8 mouse cellular contexts compared by ENCODE assay signal in genomic region chr5:120579211-120579897, GRCm38 (mm10). TPM values are rescaled to one million over a fixed set of nuclear protein-coding genes. Genes with fewer than 3 reads are reported as not detected.
A peak's percentile ranks its signal among the peaks of the same experiment; 100 is the strongest.
DNase-seq lines count a peak whose midpoint lies in the region; ATAC-seq lines count a peak whose summit lies in the region.

No protein-coding gene starts in this region.

- peak overlapping the region; percentile 0; the same call in 1 of the 2 replicates for H3K9ac ChIP-seq in lung, embryonic 15.5 days
- H3K9ac ChIP-seq in kidney, embryonic 14.5 days (ENCODE audit: low read depth, low read length) = no peak overlapping the region
- H3K9ac ChIP-seq in midbrain, embryonic 15.5 days = no peak overlapping the region

- H3K27me3 ChIP-seq in lung, embryonic 15.5 days = no peaks in the 10 kb centered on the region
- H3K27me3 ChIP-seq in heart, embryonic 10.5 days (ENCODE audit: insufficient read depth, poor library complexity, severe bottlenecking) = no peaks in the 10 kb centered on the region
- no peaks in the 10 kb centered on the region for H3K27me3 ChIP-seq in kidney, embryonic 14.5 days (ENCODE audit: control insufficient read depth, insufficient read depth, low read length)
- no peaks in the 10 kb centered on the region for H3K27me3 ChIP-seq in midbrain, embryonic 15.5 days (replicated peaks)

- 49% methylated on average over 26 of the region's 26 CpGs for WGBS in lung, embryonic 15.5 days
- 75% methylated on average over 26 of the region's 26 CpGs for WGBS in heart, embryonic 10.5 days
- 11% methylated on average over 26 of the region's 26 CpGs for WGBS in kidney, embryonic 14.5 days
- WGBS in midbrain, embryonic 15.5 days = 57% methylated on average over 26 of the region's 26 CpGs

- H3K4me3 ChIP-seq in lung, embryonic 15.5 days = no peak overlapping the region
- 0 out of 2 replicates have a peak overlapping the region, but pooled peaks have one; percentile 8 for H3K4me3 ChIP-seq in heart, embryonic 10.5 days
- no peak overlapping the region for H3K4me3 ChIP-seq in kidney, embryonic 14.5 days (ENCODE audit: low read length)
- H3K4me3 ChIP-seq in midbrain, embryonic 15.5 days = no peak overlapping the region

- peaks cover 28% of the 10 kb centered on the region for H3K4me1 ChIP-seq in lung, embryonic 15.5 days
- peaks cover 55% of the 10 kb centered on the region for H3K4me1 ChIP-seq in heart, embryonic 10.5 days
- H3K4me1 ChIP-seq in kidney, embryonic 14.5 days (ENCODE audit: control insufficient read depth, insufficient read depth, low read length) = peaks cover 32% of the 10 kb centered on the region
- H3K4me1 ChIP-seq in midbrain, embryonic 15.5 days = peaks cover 18% of the 10 kb centered on the region

- H3K36me3 ChIP-seq in lung, embryonic 15.5 days = peaks cover 14% of the 10 kb centered on the region
- H3K36me3 ChIP-seq in heart, embryonic 10.5 days = peaks cover 54% of the 10 kb centered on the region
- H3K36me3 ChIP-seq in kidney, embryonic 14.5 days (ENCODE audit: control insufficient read depth, insufficient read depth, low read length) = peaks cover 22% of the 10 kb centered on the region; the same call in 1 of the 2 replicates
- H3K36me3 ChIP-seq in midbrain, embryonic 15.5 days (replicated peaks) = no peaks in the 10 kb centered on the region

- no peak for ATAC-seq in lung, embryonic 15.5 days (ENCODE audit: borderline replicate concordance, extremely low read depth, low FRiP score, low TSS enrichment)
- peak; percentile 11; the same call in 1 of the 2 replicates for ATAC-seq in common myeloid progenitor, adult 5-6 weeks (replicated peaks; ENCODE audit: low read depth, poor library complexity, severe bottlenecking)
- ATAC-seq in kidney, embryonic 14.5 days (ENCODE audit: low FRiP score, low TSS enrichment) = peak; percentile 70
- ATAC-seq in midbrain, embryonic 15.5 days (replicated peaks) = 0 out of 2 replicates have a peak, but pooled peaks have one; percentile 33

- no peak for DNase-seq in lung, postnatal 14 days
- no peak for DNase-seq in heart, embryonic 10.5 days (ENCODE audit: low spot score)
- DNase-seq in thymus, postnatal 10 days (ENCODE audit: low spot score in 2 of 2) = peak; percentile 34 to 36
- no peak for DNase-seq in layer of hippocampus, postnatal 25 days (ENCODE audit: extremely low spot score in 1 of 2, low spot score in 1 of 2)

- H3K27ac ChIP-seq in lung, embryonic 15.5 days = peak overlapping the region; percentile 57
- peak overlapping the region; percentile 67 for H3K27ac ChIP-seq in heart, embryonic 10.5 days
- peak overlapping the region; percentile 93 for H3K27ac ChIP-seq in kidney, embryonic 14.5 days (ENCODE audit: low read depth, low read length)
- 0 out of 2 replicates have a peak overlapping the region, but pooled peaks have one; percentile 14 for H3K27ac ChIP-seq in midbrain, embryonic 15.5 days

- no peaks in the 10 kb centered on the region for H3K9me3 ChIP-seq in lung, embryonic 15.5 days
- H3K9me3 ChIP-seq in heart, embryonic 10.5 days = no peaks in the 10 kb centered on the region
- H3K9me3 ChIP-seq in kidney, embryonic 14.5 days (ENCODE audit: control insufficient read depth, low read length) = no peaks in the 10 kb centered on the region
- H3K9me3 ChIP-seq in midbrain, embryonic 15.5 days = no peaks in the 10 kb centered on the region

- H3K4me2 ChIP-seq in lung, embryonic 15.5 days = no peak overlapping the region; the same call in 1 of the 2 replicates
- peak overlapping the region; percentile 31 for H3K4me2 ChIP-seq in kidney, embryonic 14.5 days (replicated peaks; ENCODE audit: low read depth, low read length)
- H3K4me2 ChIP-seq in midbrain, embryonic 15.5 days = 0 out of 2 replicates have a peak overlapping the region, but pooled peaks have one; percentile 6

RNA-seq across cellular contexts. Expression of gene Tpcn1, which starts 9.1 kb away (rescaled TPM):
- polyA plus RNA-seq in lung, embryonic 15.5 days (2015; fragmentation: Nextera tagmentation; extraction: Ambion mirVana) = 18.6 and 20.3 TPM in 2 replicates
- total RNA-seq in common myeloid progenitor, adult 5-6 weeks (2017) = 15.2 and 18.1 TPM in 2 replicates
- polyA plus RNA-seq in heart, embryonic 10.5 days (2016; fragmentation: Nextera tagmentation; extraction: Ambion mirVana) = 13.0 and 21.7 TPM in 2 replicates
- polyA plus RNA-seq in kidney, embryonic 14.5 days (2014; fragmentation: Nextera tagmentation; extraction: Ambion mirVana) = 33.8 and 37.3 TPM in 2 replicates
- 15.8 and 17.7 TPM in 2 replicates for polyA plus RNA-seq in midbrain, embryonic 15.5 days (2015; fragmentation: Nextera tagmentation; extraction: Ambion mirVana)
- 10 to 100 TPM; 31.0 to 39.9 TPM for total RNA-seq in layer of hippocampus, postnatal 25 days (2021)

RNA-seq across cellular contexts. Expression of gene Iqcd, which starts 9.5 kb away (rescaled TPM):
- 0.34 and 0.64 TPM in 2 replicates for polyA plus RNA-seq in lung, embryonic 15.5 days (2015; fragmentation: Nextera tagmentation; extraction: Ambion mirVana)
- 0.96 and 0.97 TPM in 2 replicates for total RNA-seq in common myeloid progenitor, adult 5-6 weeks (2017)
- 0.15 and 0.24 TPM in 2 replicates for polyA plus RNA-seq in heart, embryonic 10.5 days (2016; fragmentation: Nextera tagmentation; extraction: Ambion mirVana)
- 0.57 and 1.4 TPM in 2 replicates for polyA plus RNA-seq in kidney, embryonic 14.5 days (2014; fragmentation: Nextera tagmentation; extraction: Ambion mirVana)
- 1.7 and 1.8 TPM in 2 replicates for polyA plus RNA-seq in midbrain, embryonic 15.5 days (2015; fragmentation: Nextera tagmentation; extraction: Ambion mirVana)
- total RNA-seq in layer of hippocampus, postnatal 25 days (2021) = under 1 TPM; 0.79 to 0.80 TPM

RNA-seq across cellular contexts. Expression of gene Rita1, which starts 33.0 kb away (rescaled TPM):
- polyA plus RNA-seq in lung, embryonic 15.5 days (2015; fragmentation: Nextera tagmentation; extraction: Ambion mirVana) = 11.1 and 11.6 TPM in 2 replicates
- 3.8 and 13.1 TPM in 2 replicates for total RNA-seq in common myeloid progenitor, adult 5-6 weeks (2017)
- 11.0 and 11.2 TPM in 2 replicates for polyA plus RNA-seq in heart, embryonic 10.5 days (2016; fragmentation: Nextera tagmentation; extraction: Ambion mirVana)
- 10.4 and 11.1 TPM in 2 replicates for polyA plus RNA-seq in kidney, embryonic 14.5 days (2014; fragmentation: Nextera tagmentation; extraction: Ambion mirVana)
- 28.3 and 30.6 TPM in 2 replicates for polyA plus RNA-seq in midbrain, embryonic 15.5 days (2015; fragmentation: Nextera tagmentation; extraction: Ambion mirVana)
- 10 to 100 TPM; 23.9 to 25.5 TPM for total RNA-seq in layer of hippocampus, postnatal 25 days (2021)

RNA-seq across cellular contexts. Expression of gene Ddx54, which starts 33.2 kb away (rescaled TPM):
- 37.8 and 41.1 TPM in 2 replicates for polyA plus RNA-seq in lung, embryonic 15.5 days (2015; fragmentation: Nextera tagmentation; extraction: Ambion mirVana)
- total RNA-seq in common myeloid progenitor, adult 5-6 weeks (2017) = 36.0 and 41.7 TPM in 2 replicates
- polyA plus RNA-seq in heart, embryonic 10.5 days (2016; fragmentation: Nextera tagmentation; extraction: Ambion mirVana) = 47.1 and 49.4 TPM in 2 replicates
- 22.3 and 37.7 TPM in 2 replicates for polyA plus RNA-seq in kidney, embryonic 14.5 days (2014; fragmentation: Nextera tagmentation; extraction: Ambion mirVana)
- polyA plus RNA-seq in midbrain, embryonic 15.5 days (2015; fragmentation: Nextera tagmentation; extraction: Ambion mirVana) = 39.9 and 43.7 TPM in 2 replicates
- total RNA-seq in layer of hippocampus, postnatal 25 days (2021) = 10 to 100 TPM; 40.7 to 42.5 TPM

RNA-seq across cellular contexts. Expression of gene Cfap73, which starts 54.7 kb away (rescaled TPM):
- polyA plus RNA-seq in lung, embryonic 15.5 days (2015; fragmentation: Nextera tagmentation; extraction: Ambion mirVana) = 0.44 and 0.59 TPM in 2 replicates
- total RNA-seq in common myeloid progenitor, adult 5-6 weeks (2017) = not detected in 2 replicates
- polyA plus RNA-seq in heart, embryonic 10.5 days (2016; fragmentation: Nextera tagmentation; extraction: Ambion mirVana) = 0.39 TPM in 1 of 2 replicates, not detected in the other
- polyA plus RNA-seq in kidney, embryonic 14.5 days (2014; fragmentation: Nextera tagmentation; extraction: Ambion mirVana) = not detected in 2 replicates
- 0.44 and 0.70 TPM in 2 replicates for polyA plus RNA-seq in midbrain, embryonic 15.5 days (2015; fragmentation: Nextera tagmentation; extraction: Ambion mirVana)
- total RNA-seq in layer of hippocampus, postnatal 25 days (2021) = under 1 TPM; 0.39 to 0.42 TPM

Comparison
In these comparisons a context has a peak if more than half of its experiments do, and no peak if none do; other contexts are left out.
1. H3K27ac ChIP-seq: peak in every context shown above with its lines; median percentile 93 in kidney, embryonic 14.5 days; 67 in heart, embryonic 10.5 days; 57 in lung, embryonic 15.5 days; 14 in midbrain, embryonic 15.5 days.
2. DNase-seq: peak in thymus, postnatal 10 days (2 of 2); none in lung, postnatal 14 days (single experiment), heart, embryonic 10.5 days (single experiment) and layer of hippocampus, postnatal 25 days (0 of 2).